Mouse (Mus musculus) lung, postnatal 10 days (tissue): ENCODE measurements around the gene Exosc2.

Source experiments
- DNase-seq: peaks from one replicate; pipeline ENCODE4 v3.0.0; 2021

Exosc2 gene

GRCm38 (mm10) chr2:31730640-31731039, 60.1 kb downstream of the Exosc2 start:
- DNase-seq: no peak
